Mouse (Mus musculus) neural tube, embryonic 10.5 days (tissue): Measurements from ENCODE around the gene Aurkb.

Experiments used
- DNase-seq: peaks from one replicate; pipeline ENCODE4 v3.0.0-alpha.2; 2017; ENCODE audit warnings: low spot score; ENCODE audit errors: extremely low spot score

Gene Aurkb

GRCm38 (mm10) chr11:69096987-69097900 is 51.8 kb downstream of the Aurkb start:
- peak; percentile 77 for DNase-seq

DNA sequence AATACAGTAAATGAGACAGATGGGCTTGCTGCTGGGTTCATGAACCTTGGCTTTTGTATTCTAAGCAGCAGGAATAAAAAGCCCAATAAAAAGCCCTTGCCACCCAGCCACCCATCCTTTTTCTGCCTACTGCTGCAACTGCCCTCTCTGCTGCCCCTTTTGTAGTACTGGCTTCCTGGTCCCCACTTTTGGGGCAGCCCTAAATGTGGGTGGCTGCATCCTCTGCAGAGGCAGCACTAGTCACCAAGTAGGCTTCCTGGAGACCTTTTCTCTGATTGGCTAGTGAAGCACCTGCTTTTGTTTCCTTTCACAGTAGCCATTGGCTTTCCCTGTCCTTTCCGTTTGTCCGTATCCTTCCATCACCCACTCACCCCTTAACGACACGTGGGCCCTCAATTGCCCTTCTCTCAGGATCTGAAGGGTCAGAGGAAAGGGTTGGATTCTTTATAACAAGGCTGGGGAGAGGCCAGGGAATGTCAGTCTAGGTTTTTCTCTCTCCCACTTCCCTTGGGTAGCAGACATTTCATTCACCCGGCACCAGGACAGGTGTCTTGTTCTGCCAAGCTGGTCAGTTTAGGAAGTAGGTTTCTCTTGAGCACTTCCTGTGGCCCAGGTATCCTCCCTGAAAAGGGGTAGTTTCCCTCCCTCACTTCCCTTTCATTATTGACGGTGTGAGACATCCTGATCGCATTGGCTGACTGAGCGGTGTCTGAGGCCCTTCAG is 52.8 kb downstream of the Aurkb start:
- DNase-seq = no peak

- DNase-seq = peak; percentile 89
Observed at GRCm38 (mm10) chr11:69098762-69099091, 53.3 kb downstream of the Aurkb start.

- no peak for DNase-seq
Observed at GRCm38 (mm10) chr11:69099177-69099914, 53.9 kb downstream of the Aurkb start.

- DNase-seq = peak; percentile 85
Observed at GRCm38 (mm10) chr11:69099915-69100345, 54.5 kb downstream of the Aurkb start.

GRCm38 (mm10) chr11:69100639-69101360 is 55.4 kb downstream of the Aurkb start:
- no peak for DNase-seq
